Mouse (Mus musculus) urinary bladder, adult 18-20 months (tissue): ENCODE measurements around the gene Slc12a1.

Source experiments
- DNase-seq, 2 experiments: peaks; one replicate each; pipeline ENCODE4 v3.0.0; 2022; ENCODE audit warnings: low spot score in 2 of 2, mixed read lengths in 2 of 2

The Slc12a1 gene

GRCm38 (mm10) chr2:125208894-125209596 lies 56.7 kb downstream of the Slc12a1 start:
- no peak for DNase-seq

GRCm38 (mm10) chr2:125211831-125212510 lies 59.7 kb downstream of the Slc12a1 start:
- no peak for DNase-seq

DNA sequence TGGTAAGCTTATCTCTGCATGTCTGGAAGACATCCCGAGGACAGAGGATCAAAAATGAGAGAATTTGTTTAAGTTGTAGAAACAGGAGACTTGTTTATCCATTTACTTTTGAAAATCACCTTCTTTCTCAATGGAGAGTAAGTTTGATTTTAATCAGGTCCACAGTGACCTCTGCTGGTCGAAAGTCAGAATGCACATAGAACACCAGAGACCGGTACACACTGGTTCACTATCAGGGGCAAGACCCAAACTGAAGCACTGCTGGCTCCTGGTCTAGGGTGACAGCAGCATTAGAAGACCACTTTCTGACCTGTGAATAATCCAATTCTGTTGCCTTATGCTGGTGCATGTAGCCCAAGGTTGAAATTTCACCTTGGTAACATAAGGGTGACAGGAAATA lies 62.3 kb downstream of the Slc12a1 start:
- peak; percentile 13 to 42 for DNase-seq

DNA sequence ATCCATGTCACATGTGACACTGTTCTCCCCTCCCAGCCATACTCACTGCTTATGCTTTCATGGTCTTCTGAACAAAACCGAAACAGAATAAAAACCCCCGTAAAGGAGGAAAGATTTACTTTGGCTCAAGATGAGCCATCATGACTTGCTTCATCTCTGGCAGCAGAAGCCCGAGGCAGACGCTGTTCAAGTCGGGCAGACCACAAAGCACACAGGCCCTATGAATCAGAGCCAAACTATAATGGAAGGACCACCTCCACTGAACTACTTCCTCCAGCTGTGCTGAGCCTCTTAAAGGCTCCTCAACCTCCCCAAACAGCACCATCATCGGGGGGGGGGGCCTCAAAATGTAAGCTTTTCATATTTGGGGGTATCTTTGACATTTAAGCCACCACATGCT lies 65.0 kb downstream of the Slc12a1 start:
- no peak for DNase-seq

GRCm38 (mm10) chr2:125218566-125218965 lies 66.3 kb downstream of the Slc12a1 start:
- no peak for DNase-seq

DNA sequence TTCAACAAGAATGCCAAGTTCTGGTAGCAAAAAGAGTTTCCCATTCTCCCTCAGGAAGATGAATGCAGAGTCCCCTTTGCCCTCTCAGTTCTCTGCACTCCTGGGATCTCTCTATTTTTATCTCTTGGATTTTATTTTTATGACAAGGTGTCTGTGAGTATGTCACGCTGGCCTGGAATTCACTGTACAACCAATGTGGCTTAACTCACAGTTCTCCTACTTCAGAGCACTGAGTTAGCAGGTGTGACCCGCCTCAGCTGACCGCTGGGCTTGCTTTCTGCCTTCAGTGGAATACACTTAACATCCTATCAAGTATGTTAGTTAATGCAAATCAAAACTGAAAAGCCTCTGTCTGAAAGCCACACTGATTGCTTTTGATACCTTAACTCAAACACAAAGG lies 67.0 kb downstream of the Slc12a1 start:
- DNase-seq: no peak

DNA sequence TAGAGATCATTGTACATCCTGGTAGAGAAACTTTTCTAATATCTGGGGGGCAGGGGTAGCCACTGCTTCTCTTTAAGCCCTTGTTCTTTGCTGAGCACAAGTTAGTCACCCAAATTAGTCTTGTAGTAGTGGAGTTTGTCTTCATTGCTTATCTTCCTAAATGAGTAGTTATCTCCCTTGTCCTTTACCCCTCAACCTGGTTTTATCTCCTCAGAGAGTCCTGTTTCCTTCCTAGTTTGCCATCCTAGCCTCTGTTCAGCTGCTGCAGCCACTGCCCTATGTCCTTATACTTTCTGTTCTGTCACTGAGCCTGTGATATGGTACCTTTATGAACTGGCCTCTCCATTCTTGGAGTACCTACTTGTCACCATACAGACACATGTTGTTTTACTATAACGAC lies 69.4 kb downstream of the Slc12a1 start:
- DNase-seq: no peak

GRCm38 (mm10) chr2:125228472-125229409 lies 76.4 kb downstream of the Slc12a1 start:
- no peak for DNase-seq

DNA sequence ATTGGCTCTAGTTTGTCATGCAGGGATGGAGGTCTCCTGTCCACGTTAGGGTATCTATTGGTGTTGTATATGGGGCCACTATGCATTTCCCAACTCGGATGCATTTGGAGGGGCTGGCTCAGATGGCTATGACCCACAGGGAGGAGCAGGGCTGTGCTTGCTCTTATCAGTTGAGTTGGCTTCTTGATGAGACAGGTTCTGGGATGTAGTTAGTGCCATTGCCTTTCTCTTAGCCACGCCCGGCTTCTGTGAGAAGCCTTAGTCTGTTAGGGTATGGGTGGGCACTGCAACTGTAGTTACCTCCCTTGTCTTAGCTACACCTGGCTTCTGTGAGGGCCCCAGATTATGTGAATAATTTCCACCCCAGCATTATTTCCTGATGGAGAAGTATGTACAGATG lies 79.9 kb downstream of the Slc12a1 start:
- no peak for DNase-seq

- DNase-seq: no peak
Observed at GRCm38 (mm10) chr2:125233537-125233936, 81.2 kb downstream of the Slc12a1 start.

GRCm38 (mm10) chr2:125234049-125234448 lies 81.7 kb downstream of the Slc12a1 start:
- no peak for DNase-seq

GRCm38 (mm10) chr2:125245545-125246285 lies 93.4 kb downstream of the Slc12a1 start:
- DNase-seq: no peak

GRCm38 (mm10) chr2:125246669-125247068 lies 94.4 kb downstream of the Slc12a1 start:
- DNase-seq: no peak

DNA sequence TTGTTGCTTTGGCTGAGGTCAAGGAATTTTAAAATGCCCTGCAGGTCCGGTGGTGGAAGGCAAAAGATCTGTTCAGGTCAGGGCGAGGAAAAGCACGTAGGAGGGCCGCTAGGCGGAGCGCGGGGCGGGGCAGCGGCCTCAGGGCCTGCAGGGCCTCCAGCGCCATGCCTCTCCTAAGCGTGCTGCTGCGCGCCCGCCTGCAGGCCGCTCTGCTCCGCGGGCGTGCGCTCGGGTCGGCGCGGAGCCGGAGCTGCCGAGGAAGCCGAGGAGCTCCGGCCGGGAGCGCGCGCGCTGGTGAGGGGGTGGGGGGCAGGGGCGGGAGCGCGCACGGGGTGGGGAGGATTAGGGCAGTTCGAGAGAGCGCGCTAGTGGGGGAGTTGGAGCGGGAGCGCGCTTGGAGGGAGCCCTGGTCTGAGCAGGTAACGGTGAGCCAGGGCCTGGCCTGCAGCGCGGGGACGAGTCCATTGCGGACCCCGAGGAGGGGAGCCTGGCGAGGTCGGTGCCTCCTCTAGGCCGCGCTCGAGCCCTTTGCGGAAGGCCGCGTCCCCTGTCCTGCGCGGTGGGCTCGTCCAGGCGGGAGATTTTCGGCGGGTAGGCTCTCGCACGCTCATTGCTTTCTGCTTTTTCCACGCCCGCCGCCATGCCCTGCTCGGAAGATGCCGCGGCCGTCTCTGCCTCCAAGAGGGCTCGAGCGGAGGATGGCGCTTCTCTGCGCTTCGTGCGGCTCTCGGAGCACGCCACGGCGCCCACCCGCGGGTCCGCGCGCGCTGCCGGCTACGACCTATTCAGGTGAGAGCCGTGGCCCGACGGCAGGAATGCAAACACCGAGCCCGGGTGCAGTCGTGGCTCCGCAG lies 95.0 kb downstream of the Slc12a1 start, which contains the start of gene Dut:
Gene Dut (plus strand): TSS at position 83 of the 854 bp plus-strand sequence.
- peak; percentile 80 to 94 for DNase-seq

- DNase-seq: no peak
Observed at GRCm38 (mm10) chr2:125247962-125248235, 95.6 kb downstream of the Slc12a1 start.

- no peak for DNase-seq
Observed at GRCm38 (mm10) chr2:125248256-125248655, 96.0 kb downstream of the Slc12a1 start.

DNA sequence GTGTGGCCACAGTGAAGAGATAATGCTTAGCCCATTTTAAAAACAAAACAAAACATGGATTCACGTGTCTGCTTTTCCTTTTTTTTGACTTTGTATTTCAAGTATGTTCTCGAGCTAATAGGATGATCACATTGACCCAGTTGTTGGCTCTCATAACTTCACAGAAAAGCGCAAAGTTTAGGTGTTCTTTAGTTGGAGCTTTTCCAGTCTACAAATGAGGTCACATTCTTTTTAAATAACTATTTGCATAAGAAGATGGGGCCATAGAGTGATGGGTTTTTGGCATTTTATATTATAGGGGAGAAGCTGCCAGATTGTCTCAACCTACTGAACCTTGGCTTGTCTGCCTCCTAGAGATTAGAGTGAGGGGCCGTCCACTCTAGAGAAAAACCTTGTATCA lies 97.0 kb downstream of the Slc12a1 start:
- no peak for DNase-seq

GRCm38 (mm10) chr2:125249874-125250273 lies 97.6 kb downstream of the Slc12a1 start:
- DNase-seq: no peak

- no peak for DNase-seq
Observed at GRCm38 (mm10) chr2:125251781-125252180, 99.5 kb downstream of the Slc12a1 start.

GRCm38 (mm10) chr2:125252275-125252674 lies 100.0 kb downstream of the Slc12a1 start:
- no peak for DNase-seq

DNA sequence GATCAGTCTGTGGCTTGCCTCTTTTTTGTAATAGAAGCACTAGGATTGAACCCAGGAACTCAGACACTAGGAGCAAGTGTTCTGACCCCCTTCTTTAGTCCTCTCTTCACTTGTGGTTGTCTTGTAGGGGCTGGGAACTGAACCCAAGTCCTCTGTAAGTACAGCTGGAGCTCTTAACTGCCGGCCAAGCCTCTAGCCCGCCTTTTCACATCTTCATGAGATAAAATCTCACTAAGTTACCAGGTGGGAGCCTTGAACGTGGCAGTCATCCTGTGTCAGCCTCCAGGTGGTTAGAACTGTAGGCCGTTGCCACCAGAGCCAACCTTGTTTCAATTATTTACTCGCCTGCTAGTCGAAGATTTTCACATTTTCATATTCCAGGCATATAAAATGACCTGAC lies 101.4 kb downstream of the Slc12a1 start:
- no peak for DNase-seq
